8 mouse cellular contexts compared by ENCODE assay signal in the genomic region with DNA sequence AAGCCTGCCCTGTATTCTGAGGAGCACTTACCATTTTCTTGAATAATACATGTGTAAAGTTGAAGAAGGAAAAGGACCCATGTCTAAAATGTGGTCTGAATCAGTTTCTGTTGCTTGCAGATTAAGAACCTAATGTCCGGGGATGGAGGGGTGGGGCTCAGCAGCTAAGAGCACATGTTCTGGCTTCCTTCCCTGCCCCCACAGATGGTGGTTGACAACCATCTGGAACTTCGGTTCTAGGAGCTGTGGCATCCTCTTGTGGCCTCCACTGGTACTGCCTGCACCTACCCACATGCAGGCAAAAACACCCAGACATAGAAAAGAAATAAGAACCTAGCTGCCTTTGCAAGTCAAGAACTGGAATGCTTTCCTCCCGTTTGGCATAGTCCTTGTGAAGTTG.
A peak's percentile ranks its signal among the peaks of the same experiment; 100 is the strongest.
DNase-seq lines count a peak whose midpoint lies in the region; ATAC-seq and TF ChIP-seq lines count a peak whose summit lies in the region.

No protein-coding gene starts in this region.

- peak overlapping the region; percentile 32; the same call in 1 of the 2 replicates for H3K27ac ChIP-seq in forebrain, embryonic 13.5 days
- no peak overlapping the region for H3K27ac ChIP-seq in forebrain, embryonic 12.5 days
- no peak overlapping the region for H3K27ac ChIP-seq in bone marrow, adult 2 months (ENCODE audit: control insufficient read depth, insufficient read depth, low read depth, low read length, poor library complexity)
- no peak overlapping the region for H3K27ac ChIP-seq in embryonic fibroblast, embryonic 13.5 days (ENCODE audit: insufficient read depth, low read length)
- 0 out of 2 replicates have a peak overlapping the region, but pooled peaks have one; percentile 2 for H3K27ac ChIP-seq in midbrain, embryonic 12.5 days (replicated peaks)

- intact Hi-C loops in left cerebral cortex, postnatal 10 days (cut with DNase I) = loop anchor here (5.0 kb wide), 2 partner anchors 121 to 346 kb away; no protein-coding TSS in a partner anchor

- H3K4me2 ChIP-seq in forebrain, embryonic 13.5 days = no peak overlapping the region
- no peak overlapping the region for H3K4me2 ChIP-seq in forebrain, embryonic 12.5 days
- H3K4me2 ChIP-seq in midbrain, embryonic 12.5 days (replicated peaks) = no peak overlapping the region

- peak; percentile 62 for ATAC-seq in forebrain, embryonic 13.5 days
- no peak for ATAC-seq in forebrain, embryonic 12.5 days (ENCODE audit: low FRiP score)
- ATAC-seq in midbrain, embryonic 12.5 days (ENCODE audit: low FRiP score, low read depth) = peak; percentile 65; the same call in 1 of the 2 replicates

- WGBS in forebrain, embryonic 13.5 days = 33% methylated on average over 3 of the region's 3 CpGs
- 41% methylated on average over 3 of the region's 3 CpGs for WGBS in forebrain, embryonic 12.5 days
- 1% methylated on average over 3 of the region's 3 CpGs for WGBS in bone marrow, adult 2 months
- WGBS in midbrain, embryonic 12.5 days = 35% methylated on average over 3 of the region's 3 CpGs

- H3K36me3 ChIP-seq in forebrain, embryonic 13.5 days (ENCODE audit: poor library complexity, severe bottlenecking) = peaks cover 17% of the 10 kb centered on the region
- H3K36me3 ChIP-seq in forebrain, embryonic 12.5 days (replicated peaks) = peaks cover 17% of the 10 kb centered on the region
- peaks cover 14% of the 10 kb centered on the region for H3K36me3 ChIP-seq in midbrain, embryonic 12.5 days

- peak; percentile 87 for DNase-seq in heart, postnatal 4 days
- peak; percentile 84 to 91 for DNase-seq in left cerebral cortex, postnatal 10 days (ENCODE audit: extremely low spot score in 1 of 2, low spot score in 2 of 2)
- peak; percentile 41 to 67 for DNase-seq in spleen, postnatal 14 days (ENCODE audit: low spot score in 2 of 2)

- no peaks in the 10 kb centered on the region for H3K9me3 ChIP-seq in forebrain, embryonic 13.5 days (replicated peaks)
- no peaks in the 10 kb centered on the region for H3K9me3 ChIP-seq in forebrain, embryonic 12.5 days
- H3K9me3 ChIP-seq in midbrain, embryonic 12.5 days = no peaks in the 10 kb centered on the region

- no peak overlapping the region for H3K4me3 ChIP-seq in forebrain, embryonic 13.5 days
- no peak overlapping the region for H3K4me3 ChIP-seq in forebrain, embryonic 12.5 days (replicated peaks)
- H3K4me3 ChIP-seq in bone marrow, adult 2 months (replicated peaks; ENCODE audit: control insufficient read depth, low read depth, low read length) = no peak overlapping the region
- H3K4me3 ChIP-seq in embryonic fibroblast, embryonic 13.5 days (ENCODE audit: insufficient read depth, low read length) = no peak overlapping the region
- H3K4me3 ChIP-seq in midbrain, embryonic 12.5 days = no peak overlapping the region

- peak; percentile 83 for TF ChIP-seq CTCF in bone marrow, adult 2 months (IDR thresholded peaks at IDR 0.05; ENCODE audit: control insufficient read depth, insufficient read depth, low read length)
- peak; percentile 78; the same call in 1 of the 2 replicates for TF ChIP-seq CTCF in embryonic fibroblast, embryonic 13.5 days (IDR thresholded peaks at IDR 0.05; ENCODE audit: borderline replicate concordance, insufficient read depth, low read length)

- H3K9ac ChIP-seq in forebrain, embryonic 13.5 days = no peak overlapping the region
- H3K9ac ChIP-seq in forebrain, embryonic 12.5 days = no peak overlapping the region
- no peak overlapping the region for H3K9ac ChIP-seq in midbrain, embryonic 12.5 days (replicated peaks)

- no peak for TF ChIP-seq POLR2A in bone marrow, adult 2 months (IDR thresholded peaks at IDR 0.05; ENCODE audit: borderline replicate concordance, control insufficient read depth, low read depth, low read length)
- no peak for TF ChIP-seq POLR2A in embryonic fibroblast, embryonic 13.5 days (IDR thresholded peaks at IDR 0.05; ENCODE audit: low read depth, low read length)

- H3K27me3 ChIP-seq in forebrain, embryonic 13.5 days = no peaks in the 10 kb centered on the region
- no peaks in the 10 kb centered on the region for H3K27me3 ChIP-seq in forebrain, embryonic 12.5 days
- no peaks in the 10 kb centered on the region for H3K27me3 ChIP-seq in midbrain, embryonic 12.5 days

- peaks cover 49% of the 10 kb centered on the region for H3K4me1 ChIP-seq in forebrain, embryonic 13.5 days
- H3K4me1 ChIP-seq in forebrain, embryonic 12.5 days = peaks cover 21% of the 10 kb centered on the region
- no peaks in the 10 kb centered on the region for H3K4me1 ChIP-seq in bone marrow, adult 2 months (ENCODE audit: control insufficient read depth, insufficient read depth, low read length)
- peaks cover 7% of the 10 kb centered on the region for H3K4me1 ChIP-seq in embryonic fibroblast, embryonic 13.5 days (ENCODE audit: control insufficient read depth, insufficient read depth, low read length)
- H3K4me1 ChIP-seq in midbrain, embryonic 12.5 days = peaks cover 10% of the 10 kb centered on the region; the same call in 1 of the 2 replicates

Comparison
In these comparisons a context has a peak if more than half of its experiments do, and no peak if none do; other contexts are left out.
1. H3K27ac ChIP-seq: peak in forebrain, embryonic 13.5 days (single experiment) and midbrain, embryonic 12.5 days (single experiment); none in forebrain, embryonic 12.5 days (single experiment), bone marrow, adult 2 months (single experiment) and embryonic fibroblast, embryonic 13.5 days (single experiment).
2. Peak in every context shown above with its lines, with median percentiles within 50 percentile points of each other: DNase-seq.